Mouse (Mus musculus) kidney, postnatal 4 days (tissue): Measurements from ENCODE around the gene Plekhd1.

Experiments used
- DNase-seq, 2 experiments: peaks; one replicate each; pipeline ENCODE4 v3.0.0; 2021; ENCODE audit warnings: mixed read lengths in 2 of 2

Gene Plekhd1

DNA sequence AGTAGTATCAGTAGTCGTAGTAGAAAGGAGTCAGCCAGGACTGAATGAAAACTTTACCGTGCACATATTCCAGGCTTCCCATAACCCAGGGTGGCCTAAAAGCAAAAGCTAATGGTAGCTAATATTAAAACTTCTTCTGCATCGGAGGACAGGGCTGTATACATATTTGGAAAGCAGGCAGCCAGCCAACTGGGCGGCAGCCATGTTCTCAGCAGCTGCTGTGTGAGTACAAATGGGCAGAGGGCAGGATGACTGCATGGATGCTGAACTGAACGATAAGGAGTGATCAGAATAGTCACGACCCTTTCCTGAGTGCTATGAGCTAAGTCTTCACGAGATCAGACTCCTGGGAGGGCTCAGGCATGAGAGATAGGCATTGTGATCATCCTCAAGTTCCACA lies 8.9 kb downstream of the Plekhd1 start:
- peak in 1 of 2 experiments; percentile 18 for DNase-seq

DNA sequence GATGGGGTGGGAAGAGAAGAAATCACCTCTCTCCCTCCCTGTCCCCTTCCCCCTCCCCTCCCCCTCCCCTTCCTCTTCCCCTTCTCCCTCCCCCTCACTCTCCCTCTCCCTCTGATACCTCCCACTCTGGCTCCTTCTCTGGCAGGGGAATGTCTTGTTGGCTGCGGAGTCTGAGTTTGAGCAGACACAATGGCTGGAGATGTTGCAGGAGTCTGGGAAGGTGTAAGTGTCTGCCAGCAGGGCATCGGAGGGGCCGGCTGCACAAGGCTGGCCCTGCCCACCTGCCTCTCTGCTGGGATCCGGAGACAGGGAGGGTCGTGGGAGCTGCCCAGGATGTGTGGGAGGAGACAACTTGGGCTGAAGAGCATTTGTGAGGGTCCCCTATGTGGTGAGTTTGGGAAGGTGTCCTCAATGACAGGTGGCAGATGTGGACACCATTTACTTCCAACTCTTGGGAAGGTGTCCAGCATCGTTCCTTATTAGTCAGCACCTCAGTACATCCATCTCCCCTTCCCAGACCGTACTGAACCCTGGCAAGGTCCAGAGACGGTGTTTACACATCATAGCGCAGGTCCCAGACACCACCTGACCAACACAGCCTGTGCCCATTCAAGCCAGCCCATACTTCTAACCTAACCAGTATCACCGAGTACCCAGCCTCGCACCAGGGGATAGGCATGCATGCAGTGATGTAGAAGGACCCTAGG lies 14.0 kb downstream of the Plekhd1 start:
- peak in 1 of 2 experiments; percentile 25 for DNase-seq

DNA sequence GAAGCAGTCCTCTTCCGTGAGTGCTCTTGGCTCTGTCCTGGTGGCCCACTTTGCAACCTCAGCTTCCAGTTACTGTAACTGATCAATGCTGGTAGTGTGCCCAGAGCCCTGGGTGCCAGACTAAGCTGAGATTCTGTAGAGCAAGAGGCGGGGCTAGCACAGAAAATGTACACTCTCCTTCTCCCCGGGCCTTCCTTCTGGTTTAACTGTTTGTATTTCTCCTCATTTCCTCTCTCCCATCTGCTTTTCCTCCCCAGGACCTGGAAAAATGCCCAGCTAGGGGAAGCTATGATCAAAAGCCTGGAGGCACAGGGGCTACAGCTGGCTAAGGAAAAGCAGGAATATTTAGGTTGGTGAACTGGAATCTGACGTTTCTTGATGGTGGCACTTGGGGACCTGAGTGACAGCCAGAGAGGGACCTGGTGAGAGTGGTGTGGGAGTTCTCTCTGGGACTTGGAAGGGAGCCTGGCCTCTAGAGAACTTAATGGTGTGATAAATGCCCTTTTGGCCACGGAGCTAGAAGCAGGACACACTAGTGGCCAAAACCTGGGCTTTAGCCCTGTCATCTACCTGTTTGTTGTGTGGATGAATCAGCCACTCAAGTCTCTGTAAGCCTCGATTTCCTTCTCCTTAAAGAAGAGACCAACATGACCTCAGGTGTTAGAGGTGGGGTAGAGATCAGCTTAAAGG lies 14.7 kb downstream of the Plekhd1 start:
- peak; percentile 18 to 26 for DNase-seq

DNA sequence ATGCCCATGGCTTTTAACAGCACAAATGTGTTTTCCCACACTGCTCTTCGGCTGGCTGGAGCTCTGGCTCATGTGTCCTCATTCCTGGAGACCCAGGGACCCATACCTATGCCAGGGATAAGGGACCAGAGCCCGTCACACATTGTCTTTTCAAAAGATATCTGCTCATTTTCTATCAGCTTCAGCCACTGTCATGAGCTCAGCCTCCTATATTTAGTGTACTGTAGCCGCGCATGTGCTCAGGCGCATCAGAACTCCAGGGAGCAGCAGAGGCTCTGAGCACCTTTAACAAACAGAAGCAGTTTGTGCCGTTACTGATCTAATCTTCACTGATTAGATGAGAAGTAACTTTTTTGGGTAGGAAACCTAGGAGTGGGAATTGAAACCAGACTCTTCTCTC lies 23.5 kb downstream of the Plekhd1 start:
- DNase-seq = no peak

DNA sequence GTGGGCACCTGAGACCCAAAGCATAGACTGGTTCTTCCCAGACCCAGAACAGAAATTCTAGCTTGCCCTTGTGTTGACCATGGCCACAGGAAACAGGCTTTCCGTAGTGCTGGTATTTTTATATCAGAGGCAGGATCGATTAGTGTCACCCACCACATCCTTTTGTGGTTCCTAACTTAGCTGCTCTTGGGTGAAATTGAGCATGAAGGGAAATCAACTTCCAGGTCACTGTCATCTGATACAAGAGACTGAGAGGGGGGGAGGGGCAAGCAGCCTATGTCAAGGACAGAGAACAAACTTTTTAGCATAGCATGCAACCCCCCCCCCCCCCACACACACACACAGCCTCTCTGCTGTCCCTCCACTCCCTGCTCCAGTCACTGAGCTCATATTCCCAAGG lies 26.8 kb downstream of the Plekhd1 start:
- DNase-seq = no peak

DNA sequence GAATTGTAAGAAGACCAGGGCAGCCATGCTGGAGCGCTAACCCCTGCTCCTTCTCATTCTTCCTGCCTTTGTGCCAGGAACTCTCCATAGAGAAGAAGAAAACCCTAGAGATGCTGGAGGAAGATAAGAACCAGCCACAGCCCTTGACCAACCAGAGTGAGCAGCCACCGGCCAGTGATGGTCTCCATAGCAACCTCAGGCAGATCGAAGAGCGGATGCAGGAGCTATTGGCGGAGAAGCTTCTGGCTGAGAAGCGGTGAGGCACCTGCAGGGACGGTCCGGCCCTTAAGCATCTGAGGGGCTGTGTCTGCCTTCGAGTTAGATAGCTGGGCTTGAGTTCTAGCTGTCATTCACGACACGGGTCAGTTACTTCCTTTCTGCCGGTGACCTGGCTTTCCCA lies 28.1 kb downstream of the Plekhd1 start:
- DNase-seq = no peak

DNA sequence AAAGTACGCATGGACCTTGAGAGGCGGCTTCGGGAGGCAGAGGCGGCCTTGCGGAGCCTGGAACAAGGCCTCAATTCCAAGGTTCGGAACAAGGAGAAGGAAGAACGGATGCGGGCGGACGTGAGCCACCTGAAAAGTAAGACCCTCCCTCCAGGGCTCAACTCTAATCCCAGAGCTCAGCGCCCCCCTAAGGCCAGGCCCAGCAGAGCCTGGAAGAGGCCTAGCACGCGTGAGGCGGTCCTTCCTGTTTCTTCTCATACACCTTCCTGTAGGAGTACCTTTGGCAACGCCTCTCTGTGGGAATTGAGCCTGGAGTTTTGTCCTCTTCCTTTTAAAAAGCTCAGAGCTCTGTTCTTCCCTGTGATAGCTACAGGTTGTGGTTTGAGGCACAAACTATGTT lies 29.1 kb downstream of the Plekhd1 start:
- no peak for DNase-seq

DNA sequence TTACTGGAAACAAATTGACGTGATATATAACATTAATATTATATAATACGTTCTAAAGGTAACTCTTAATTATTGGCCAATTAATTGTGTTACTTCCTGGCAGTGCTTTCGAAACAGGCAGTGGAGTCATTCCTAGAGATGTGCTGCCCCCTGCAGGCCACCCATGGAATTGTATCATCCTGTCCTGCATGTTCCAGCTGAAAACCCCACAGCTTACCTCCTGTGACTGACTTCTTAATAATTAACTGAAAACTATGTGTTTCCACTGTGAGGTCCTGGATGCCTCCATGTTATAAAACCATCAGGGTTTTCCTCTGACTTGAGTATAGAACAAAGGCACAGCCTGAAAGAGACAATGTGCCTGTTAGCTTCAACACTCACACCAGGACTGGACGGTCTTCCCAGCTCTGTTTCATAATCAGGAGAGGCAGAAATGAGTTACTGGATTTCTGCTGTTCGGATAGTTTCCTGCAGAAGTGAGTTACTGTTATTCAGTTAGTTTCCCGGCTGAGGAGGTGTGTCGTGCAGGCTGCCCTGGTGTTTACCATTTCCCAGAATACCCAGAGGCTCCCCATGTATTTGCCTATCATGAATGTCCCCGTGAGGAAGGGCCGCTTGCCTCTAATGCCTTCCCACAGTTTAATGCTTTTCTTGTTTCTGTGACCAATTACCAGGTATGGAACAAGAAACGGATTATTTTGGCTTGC lies 32.6 kb downstream of the Plekhd1 start:
- DNase-seq = peak; percentile 96 to 97

DNA sequence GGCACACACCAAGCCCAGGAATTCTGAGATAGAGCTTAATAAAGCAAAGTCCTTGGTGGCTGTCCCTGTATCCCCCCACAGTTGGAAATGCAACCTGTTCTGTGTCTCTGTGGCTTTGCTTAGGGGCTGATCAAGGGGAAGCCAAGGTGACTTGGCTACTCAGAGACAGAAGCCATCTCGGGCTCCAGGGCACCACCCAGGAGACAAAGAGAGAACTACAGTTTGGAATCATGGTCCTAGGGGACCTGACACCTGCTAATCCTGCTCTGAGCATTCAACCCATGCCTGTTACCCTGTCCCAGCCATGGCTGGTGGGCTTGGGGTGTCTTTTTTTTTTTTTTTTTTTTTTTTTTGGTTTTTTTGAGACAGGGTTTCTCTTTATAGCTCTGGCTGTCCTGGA lies 35.8 kb downstream of the Plekhd1 start:
- DNase-seq = no peak

DNA sequence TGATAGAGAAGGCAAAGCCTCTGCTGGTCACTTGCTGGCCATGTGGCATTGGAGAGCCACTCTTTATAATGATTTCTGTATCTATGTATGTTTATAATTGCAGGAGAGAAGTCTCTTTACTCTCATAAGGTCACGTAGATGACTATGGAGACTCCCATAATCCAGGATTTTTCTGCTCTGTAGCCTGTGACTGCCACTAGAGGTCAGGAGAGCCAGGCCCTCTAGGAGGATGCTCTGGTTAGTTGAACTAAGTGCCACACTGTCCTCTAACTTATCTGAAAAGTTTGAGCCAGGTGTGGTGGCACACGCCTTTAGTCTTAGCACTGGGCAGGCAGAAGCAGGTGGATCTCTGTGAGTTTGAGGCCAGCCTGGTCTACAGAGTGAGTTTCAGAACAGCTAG lies 36.4 kb downstream of the Plekhd1 start:
- DNase-seq = peak in 1 of 2 experiments; percentile 31

DNA sequence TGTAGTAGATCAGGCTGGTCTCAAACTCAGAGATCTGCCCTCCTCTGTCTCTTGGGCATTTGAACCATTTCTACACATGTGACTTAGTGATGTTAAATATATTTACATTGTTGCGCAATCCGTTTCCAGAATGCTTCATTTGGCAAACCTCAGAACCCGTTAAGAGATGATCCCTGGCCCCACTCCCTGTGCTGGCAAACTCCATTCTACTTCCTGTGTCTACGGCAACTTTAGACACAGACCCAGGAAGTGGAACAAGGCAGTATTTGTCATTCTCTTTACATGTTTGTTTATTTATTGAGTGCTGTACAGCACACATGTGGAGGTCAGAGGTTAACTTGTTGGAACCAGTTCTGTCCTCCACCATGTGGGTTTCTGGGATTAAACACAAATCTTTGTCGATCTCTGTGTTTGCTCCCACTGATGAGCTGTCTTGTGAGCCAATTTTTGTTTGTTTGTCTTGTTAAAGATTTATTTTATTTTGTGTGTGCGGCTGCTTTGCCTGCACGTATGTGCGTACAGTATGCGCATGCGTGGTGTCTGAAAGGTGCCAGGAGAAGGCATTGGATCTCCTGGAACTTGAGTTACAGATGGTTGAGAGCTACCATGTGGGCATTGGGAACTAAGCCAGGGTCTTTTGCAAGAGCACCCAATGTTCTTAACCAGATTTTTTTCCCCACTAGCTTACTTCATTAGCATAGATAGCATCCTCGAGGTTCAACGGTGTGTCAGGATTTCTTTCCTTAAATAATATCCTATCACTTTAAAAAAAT lies 37.6 kb downstream of the Plekhd1 start:
- DNase-seq = no peak

DNA sequence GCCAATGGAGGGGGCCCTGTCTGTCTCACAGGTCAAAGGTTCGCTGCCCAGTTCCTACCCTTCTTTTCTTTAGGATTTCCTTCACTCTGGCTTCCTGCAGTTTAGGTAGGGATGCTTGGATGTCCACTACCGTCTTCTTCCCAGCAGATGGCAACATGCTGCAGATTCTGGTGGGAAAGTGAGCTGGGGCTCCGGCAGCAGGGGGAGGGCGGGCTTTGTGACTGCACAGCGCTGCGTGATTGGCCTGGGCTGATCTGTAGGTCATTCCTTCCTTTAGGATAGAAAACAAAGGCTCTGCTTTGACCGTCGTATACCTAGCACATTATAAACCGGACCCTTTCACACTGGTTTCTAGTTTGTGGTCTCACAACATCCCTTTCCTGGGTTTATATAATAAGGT lies 38.2 kb downstream of the Plekhd1 start:
- peak; percentile 75 to 84 for DNase-seq

DNA sequence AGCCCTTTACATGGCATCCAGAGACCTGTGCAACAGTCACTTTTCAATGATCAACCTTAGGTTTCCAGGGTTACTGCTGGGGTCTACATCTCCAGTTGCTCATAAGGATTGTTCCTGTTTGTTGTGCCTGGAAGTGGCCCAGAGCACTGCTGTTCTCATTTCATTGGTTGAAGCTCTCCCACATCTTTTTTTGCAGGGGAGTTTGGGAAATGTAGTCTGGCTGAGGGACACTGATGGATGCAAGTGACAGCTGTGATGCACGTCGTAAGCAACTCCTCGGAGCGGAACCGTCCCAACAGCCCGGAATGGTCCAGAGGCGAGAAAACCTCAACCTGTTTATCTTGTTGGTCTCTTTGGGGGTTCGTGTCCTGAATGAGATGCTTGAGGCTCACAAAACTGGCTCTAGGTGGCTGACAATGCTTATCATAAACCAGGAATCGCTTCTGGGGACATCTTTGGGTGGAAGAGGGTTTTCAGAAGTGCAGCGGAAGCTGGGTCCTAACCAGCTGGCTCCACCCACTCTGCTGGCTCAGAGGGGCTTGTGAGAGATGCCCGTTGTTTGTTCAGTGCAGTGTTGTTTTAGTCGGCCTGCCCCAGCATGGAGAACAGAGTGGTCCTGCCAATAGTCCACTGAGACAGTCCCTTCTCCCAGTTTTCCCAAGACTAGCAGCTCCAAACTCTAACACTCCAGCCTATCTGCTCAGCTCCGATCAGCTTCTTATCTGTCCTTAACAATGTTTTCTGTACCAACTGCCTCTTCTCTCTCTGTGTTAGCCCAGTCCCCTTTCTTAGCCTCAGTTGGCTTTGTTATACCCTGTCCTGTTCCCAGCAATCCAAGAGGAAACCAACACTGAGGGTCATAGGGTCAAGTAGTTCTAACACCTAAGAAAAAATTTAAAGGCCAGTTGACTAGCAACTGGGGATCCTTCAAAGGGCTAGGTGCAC lies 42.4 kb downstream of the Plekhd1 start:
- DNase-seq = no peak

DNA sequence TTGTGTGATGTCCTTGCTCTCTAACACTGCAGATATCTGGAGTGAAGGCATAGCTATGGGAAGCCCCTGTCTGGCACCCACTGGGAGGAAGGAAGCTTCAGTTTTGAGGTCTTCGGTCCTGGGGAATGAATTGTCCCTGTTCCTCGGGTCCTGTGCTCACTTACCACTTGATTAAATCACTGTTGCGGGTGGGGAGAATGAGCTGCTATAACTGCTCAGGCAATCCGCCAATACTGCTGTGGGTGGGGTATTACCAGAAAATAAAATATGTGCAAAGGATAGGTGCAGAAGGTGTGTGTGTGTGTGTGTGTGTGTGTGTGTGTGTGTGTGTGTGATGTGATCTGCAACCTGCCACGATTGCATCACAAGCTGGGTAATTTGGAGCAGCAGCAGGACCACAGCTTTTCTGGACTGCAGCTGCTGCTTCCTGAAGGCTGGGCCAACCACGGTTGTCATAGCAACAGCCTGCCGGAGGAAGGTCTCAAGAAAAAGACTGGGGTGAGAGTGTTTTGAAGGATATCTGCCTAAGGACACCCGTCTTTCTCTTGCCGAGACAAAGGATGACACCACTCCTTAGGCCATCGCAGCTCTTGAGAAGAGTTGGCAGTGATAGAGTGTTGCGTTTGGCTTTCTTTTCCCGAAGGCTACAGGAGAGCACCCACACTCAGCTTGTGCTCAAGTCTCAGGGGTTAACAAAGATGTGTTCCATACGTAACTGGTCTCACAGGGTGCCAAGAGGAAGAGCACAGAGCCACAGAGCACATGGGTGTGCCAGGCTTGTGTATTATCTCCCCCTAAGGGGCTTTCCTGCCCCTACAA lies 44.3 kb downstream of the Plekhd1 start:
- peak; percentile 42 to 59 for DNase-seq

DNA sequence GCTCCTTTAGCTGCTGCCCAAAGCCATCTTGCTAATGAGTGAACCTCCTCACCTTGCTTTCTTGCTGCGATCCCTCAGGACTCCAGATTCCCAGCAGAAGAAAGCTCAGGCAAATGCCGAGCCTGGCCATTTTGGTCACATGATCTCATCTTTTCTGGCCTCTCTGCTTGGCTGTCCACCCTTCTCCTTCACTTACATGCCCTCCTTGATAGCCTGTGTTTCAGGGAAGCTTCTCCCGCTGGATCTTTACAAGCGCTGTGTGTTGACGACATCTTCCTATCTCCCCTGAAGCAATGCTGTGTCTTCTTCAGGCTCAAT lies 44.9 kb downstream of the Plekhd1 start:
- no peak for DNase-seq

DNA sequence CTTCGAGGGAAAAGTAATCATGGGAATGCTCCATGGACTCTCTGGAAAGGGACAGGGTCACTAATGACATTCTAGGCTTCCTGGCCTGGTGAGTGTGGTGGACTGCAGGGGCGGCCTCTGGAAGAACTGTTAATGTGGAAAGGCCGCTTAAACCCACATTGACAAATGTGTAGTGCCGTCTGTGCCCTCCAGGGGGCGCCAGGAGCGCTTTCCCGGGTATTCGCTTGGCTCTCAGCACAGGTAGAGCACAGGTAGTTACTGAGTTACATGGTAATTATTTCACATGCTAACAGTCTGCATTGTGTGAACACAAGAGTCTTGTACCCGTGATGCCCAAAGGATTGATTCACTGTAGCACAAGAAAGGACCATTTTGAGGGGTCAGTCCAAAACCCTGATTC lies 47.1 kb downstream of the Plekhd1 start:
- peak; percentile 62 to 67 for DNase-seq

DNA sequence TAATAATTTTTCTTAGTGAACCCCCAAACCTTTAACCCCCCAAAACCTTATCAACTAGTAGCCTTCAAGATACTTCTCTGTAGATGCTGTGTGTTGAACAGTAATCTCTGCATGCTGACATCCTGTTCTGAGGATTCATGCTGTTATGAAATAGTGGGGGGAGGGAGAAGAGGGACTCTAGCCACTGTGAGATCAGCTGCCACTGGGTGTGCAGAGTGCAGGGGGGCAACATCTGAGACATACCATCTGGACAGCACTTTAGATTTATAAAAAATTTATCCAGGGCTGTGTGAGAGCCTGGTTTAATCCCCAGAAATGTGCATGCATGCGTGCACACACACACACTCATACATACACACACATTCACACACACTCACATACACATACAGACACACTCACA lies 52.2 kb downstream of the Plekhd1 start:
- DNase-seq = no peak

DNA sequence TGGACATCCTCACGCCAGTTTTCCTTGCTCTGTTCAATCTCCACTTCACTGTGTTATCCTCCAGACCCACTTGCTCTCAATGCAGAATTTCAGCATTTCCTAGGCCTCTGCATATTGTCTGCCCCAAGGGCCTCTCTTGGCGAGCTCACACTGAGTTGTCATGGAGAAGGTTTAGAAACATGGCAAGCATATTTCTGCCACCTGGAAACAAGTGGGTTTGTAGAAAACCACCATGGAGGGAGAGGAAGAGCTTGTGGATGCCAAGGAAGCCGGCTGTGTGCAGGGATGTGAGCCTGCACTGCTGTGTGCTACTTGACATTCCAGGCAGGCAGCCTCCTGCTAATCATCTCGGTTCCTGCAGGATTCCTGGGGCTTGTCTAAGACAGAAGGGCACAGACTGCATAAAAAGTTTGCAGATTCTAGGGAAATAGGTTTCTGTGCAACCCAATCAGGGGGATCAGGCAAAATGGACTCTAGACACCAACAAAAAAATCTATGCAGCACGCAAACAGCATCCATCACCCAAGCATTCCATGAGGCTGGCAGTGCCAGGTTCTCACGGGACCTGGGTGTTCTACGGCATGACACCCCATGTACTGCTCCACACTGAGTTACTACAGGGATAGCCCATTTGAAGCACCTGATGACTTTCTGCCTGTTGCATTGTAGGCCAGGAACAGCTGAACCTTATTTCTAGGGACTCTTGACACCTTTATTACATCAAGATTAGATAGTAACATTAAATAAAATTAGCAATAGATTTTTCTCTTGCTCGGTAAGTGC lies 53.8 kb downstream of the Plekhd1 start:
- no peak for DNase-seq

DNA sequence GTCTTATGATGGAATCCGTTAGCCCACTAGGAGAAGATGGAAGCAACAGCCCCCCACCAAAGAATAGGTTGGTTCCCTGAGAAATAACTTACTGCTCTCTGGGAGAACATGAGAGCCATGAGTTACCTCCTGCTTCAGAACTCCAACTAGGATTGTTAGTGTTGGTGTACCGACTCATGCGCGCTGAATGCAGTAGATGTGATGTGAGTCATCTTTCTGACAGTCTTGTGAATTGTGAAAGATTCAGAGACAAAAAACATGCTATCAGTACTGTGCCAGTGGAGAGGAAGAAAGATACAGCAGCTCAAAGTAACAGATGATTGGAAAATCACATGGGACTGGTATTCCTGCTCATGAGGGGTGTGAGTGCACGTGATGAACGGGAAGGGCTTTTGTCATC lies 59.2 kb downstream of the Plekhd1 start:
- no peak for DNase-seq
